Mouse (Mus musculus) midbrain, embryonic 14.5 days (tissue): Measurements from ENCODE around the gene Selplg. TPM values are rescaled to one million over a fixed set of nuclear protein-coding genes. Genes with fewer than 3 reads are reported as not detected.

Experiments
- ATAC-seq: fragments of 200-750 bp; cut with Nextera tagmentation; 2 replicates; pipeline ENCODE4 v1.8.0; 2017; ENCODE audit warnings: moderate number of reproducible peaks, moderate library complexity; ENCODE audit not compliant: low FRiP score, low TSS enrichment
- DNase-seq: peaks from one replicate; pipeline ENCODE4 v3.0.0-alpha.2; 2015
- H3K27ac ChIP-seq: fragments of 300-500 bp; sonication (generic); replicated peaks from 2 replicates; pipeline ENCODE4 v1.5.1; 2014; ENCODE audit warnings: mild to moderate bottlenecking, low read depth, low read length, moderate library complexity
- H3K27me3 ChIP-seq: fragments of 300-500 bp; sonication (generic); 2 replicates; pipeline ENCODE4 v1.6.1; 2014; ENCODE audit warnings: low read length, control low read depth, mixed read lengths; ENCODE audit not compliant: control insufficient read depth, insufficient read depth
- H3K36me3 ChIP-seq: fragments of 300-500 bp; sonication (generic); 2 replicates; pipeline ENCODE4 v1.6.1; 2014; ENCODE audit warnings: low read length, control low read depth; ENCODE audit not compliant: control insufficient read depth, insufficient read depth
- H3K4me1 ChIP-seq: fragments of 300-500 bp; sonication (generic); 2 replicates; pipeline ENCODE4 v1.6.1; 2014; ENCODE audit warnings: mild to moderate bottlenecking, antibody characterized with exemption, low read length, control low read depth; ENCODE audit not compliant: control insufficient read depth, insufficient read depth
- H3K4me2 ChIP-seq: fragments of 300-500 bp; sonication (generic); 2 replicates; pipeline ENCODE4 v1.6.1; 2014; ENCODE audit warnings: mild to moderate bottlenecking, low read length, moderate library complexity
- H3K4me3 ChIP-seq: fragments of 300-500 bp; sonication (generic); replicated peaks from 2 replicates; pipeline ENCODE4 v1.5.1; 2014; ENCODE audit warnings: low read depth, low read length
- H3K9ac ChIP-seq: fragments of 300-500 bp; sonication (generic); replicated peaks from 2 replicates; pipeline ENCODE4 v1.6.1; 2014; ENCODE audit warnings: mild to moderate bottlenecking, low read length, moderate library complexity
- H3K9me3 ChIP-seq: fragments of 300-500 bp; sonication (generic); 2 replicates; pipeline ENCODE4 v1.6.1; 2016; ENCODE audit warnings: low read length, control low read depth, mixed read lengths; ENCODE audit not compliant: control insufficient read depth
- WGBS: fragments of 180-500 bp; shearing (Covaris S2); extraction: QIAGEN DNeasy Blood & Tissue Kit; methylation state at CpG from one replicate; pipeline ENCODE4 v1.1.7; 2014; 5-methylcytosine and 5-hydroxymethylcytosine counted together
- polyA plus RNA-seq: library from polyadenylated mRNA; unstranded; fragments of >200 nt; fragmentation: Nextera tagmentation; extraction: Ambion mirVana; gene quantifications from 2 replicates; pipeline ENCODE4 v1.2.1, GENCODE M21; 2014

The Selplg gene
- polyA plus RNA-seq, 1 experiment from 2014 or later = 2.6 TPM

GRCm38 (mm10) chr5:113810111-113810510 lies 22.3 kb downstream of the Selplg start:
- Histone ChIP-seq H3K27ac (no peak overlapping the region), H3K9ac (no peak overlapping the region), H3K9me3 (0 out of 2 replicates have a peak, but pooled peaks cover 4% of the 10 kb centered on the region), H3K36me3 (no peaks in the 10 kb centered on the region), H3K27me3 (no peaks in the 10 kb centered on the region), H3K4me1 (no peaks in the 10 kb centered on the region), H3K4me3 (no peak overlapping the region), H3K4me2 (no peak overlapping the region)
- WGBS = 94% methylated on average over 4 of the region's 4 CpGs
- ATAC-seq (no peak), DNase-seq (no peak)

GRCm38 (mm10) chr5:113808177-113808576 lies 24.3 kb downstream of the Selplg start:
- H3K4me3 ChIP-seq = no peak overlapping the region
- no peaks in the 10 kb centered on the region for H3K27me3 ChIP-seq
- H3K27ac ChIP-seq = no peak overlapping the region
- no peaks in the 10 kb centered on the region for H3K36me3 ChIP-seq
- H3K9ac ChIP-seq = no peak overlapping the region
- ATAC-seq (no peak), DNase-seq (no peak)
- H3K9me3 ChIP-seq = 0 out of 2 replicates have a peak, but pooled peaks cover 4% of the 10 kb centered on the region
- 96% methylated on average over 2 of the region's 2 CpGs for WGBS
- no peak overlapping the region for H3K4me2 ChIP-seq
- H3K4me1 ChIP-seq = no peaks in the 10 kb centered on the region

- H3K4me2 ChIP-seq = no peak overlapping the region
- 61% methylated on average over 9 of the region's 9 CpGs for WGBS
- no peaks in the 10 kb centered on the region for H3K36me3 ChIP-seq
- DNase-seq = no peak
- no peak for ATAC-seq
- no peak overlapping the region for H3K27ac ChIP-seq
- H3K4me3 ChIP-seq = no peak overlapping the region
- 0 out of 2 replicates have a peak, but pooled peaks cover 4% of the 10 kb centered on the region for H3K9me3 ChIP-seq
- no peak overlapping the region for H3K9ac ChIP-seq
- no peaks in the 10 kb centered on the region for H3K4me1 ChIP-seq
- no peaks in the 10 kb centered on the region for H3K27me3 ChIP-seq
Observed at GRCm38 (mm10) chr5:113807712-113808111, 24.7 kb downstream of the Selplg start.

- ATAC-seq = no peak
- no peaks in the 10 kb centered on the region for H3K27me3 ChIP-seq
- H3K36me3 ChIP-seq = no peaks in the 10 kb centered on the region
- no peak overlapping the region for H3K9ac ChIP-seq
- 53% methylated on average over 10 of the region's 10 CpGs for WGBS
- H3K4me3 ChIP-seq = no peak overlapping the region
- no peak for DNase-seq
- no peak overlapping the region for H3K27ac ChIP-seq
- no peak overlapping the region for H3K4me2 ChIP-seq
- 0 out of 2 replicates have a peak, but pooled peaks cover 4% of the 10 kb centered on the region for H3K9me3 ChIP-seq
- H3K4me1 ChIP-seq = no peaks in the 10 kb centered on the region
Observed at GRCm38 (mm10) chr5:113806414-113806813, 26.0 kb downstream of the Selplg start.

- Histone ChIP-seq H3K9ac (no peak overlapping the region), H3K4me3 (no peak overlapping the region), H3K27ac (no peak overlapping the region), H3K36me3 (no peaks in the 10 kb centered on the region), H3K9me3 (no peaks in the 10 kb centered on the region), H3K4me1 (0 out of 2 replicates have a peak, but pooled peaks cover 3% of the 10 kb centered on the region), H3K4me2 (no peak overlapping the region), H3K27me3 (no peaks in the 10 kb centered on the region)
- DNase-seq = no peak
- ATAC-seq = no peak
- 94% methylated on average over 9 of the region's 9 CpGs for WGBS
Observed at GRCm38 (mm10) chr5:113805301-113805700, 27.1 kb downstream of the Selplg start.

GRCm38 (mm10) chr5:113804395-113804966 lies 28.0 kb downstream of the Selplg start:
- no peaks in the 10 kb centered on the region for H3K27me3 ChIP-seq
- no peak overlapping the region for H3K27ac ChIP-seq
- no peak overlapping the region for H3K9ac ChIP-seq
- DNase-seq (no peak), ATAC-seq (no peak)
- H3K4me3 ChIP-seq = no peak overlapping the region
- no peaks in the 10 kb centered on the region for H3K9me3 ChIP-seq
- no peaks in the 10 kb centered on the region for H3K36me3 ChIP-seq
- H3K4me2 ChIP-seq = no peak overlapping the region
- 0 out of 2 replicates have a peak, but pooled peaks cover 7% of the 10 kb centered on the region for H3K4me1 ChIP-seq
- 68% methylated on average over 7 of the region's 7 CpGs for WGBS

- no peak within 1 kb of the TSS for H3K4me3 ChIP-seq
- WGBS = 2% methylated on average over 11 of the region's 11 CpGs
- 0 out of 2 replicates have a peak, but pooled peaks cover 10% of the 10 kb centered on the region for H3K4me1 ChIP-seq
- H3K9ac ChIP-seq = no peak within 1 kb of the TSS
- H3K36me3 ChIP-seq = no peaks in the 10 kb centered on the region
- H3K27ac ChIP-seq = no peak within 1 kb of the TSS
- H3K27me3 ChIP-seq = no peaks in the 10 kb centered on the region
- peak; percentile 55 for DNase-seq
- H3K4me2 ChIP-seq = no peak within 1 kb of the TSS
- peak; percentile 27; the same call in 1 of the 2 replicates for ATAC-seq
- H3K9me3 ChIP-seq = no peaks in the 10 kb centered on the region
Observed at GRCm38 (mm10) chr5:113800280-113800679, 32.2 kb downstream of the Selplg start, which contains the start of gene Tmem119. Gene Tmem119, minus strand, starts transcription at chr5:113800516.

GRCm38 (mm10) chr5:113799691-113800090 lies 32.8 kb downstream of the Selplg start:
- H3K27me3 ChIP-seq = no peaks in the 10 kb centered on the region
- no peak for DNase-seq
- H3K36me3 ChIP-seq = no peaks in the 10 kb centered on the region
- no peak overlapping the region for H3K4me2 ChIP-seq
- no peak overlapping the region for H3K4me3 ChIP-seq
- no peak for ATAC-seq
- 0 out of 2 replicates have a peak, but pooled peaks cover 10% of the 10 kb centered on the region for H3K4me1 ChIP-seq
- no peak overlapping the region for H3K9ac ChIP-seq
- H3K27ac ChIP-seq = no peak overlapping the region
- WGBS = 52% methylated on average over 5 of the region's 5 CpGs
- H3K9me3 ChIP-seq = no peaks in the 10 kb centered on the region

GRCm38 (mm10) chr5:113798525-113798924 lies 33.9 kb downstream of the Selplg start:
- no peak for DNase-seq
- no peaks in the 10 kb centered on the region for H3K27me3 ChIP-seq
- WGBS = 85% methylated on average over 9 of the region's 9 CpGs
- H3K9me3 ChIP-seq = no peaks in the 10 kb centered on the region
- H3K4me1 ChIP-seq = 0 out of 2 replicates have a peak, but pooled peaks cover 10% of the 10 kb centered on the region
- H3K27ac ChIP-seq = no peak overlapping the region
- H3K36me3 ChIP-seq = no peaks in the 10 kb centered on the region
- no peak for ATAC-seq
- H3K4me3 ChIP-seq = no peak overlapping the region
- no peak overlapping the region for H3K9ac ChIP-seq
- no peak overlapping the region for H3K4me2 ChIP-seq
